Mouse (Mus musculus) ES-E14 (cell line): ENCODE data around the gene Nphp1.

Source experiments
- MAFK ChIP-seq: IDR thresholded peaks from 2 replicates; pipeline ENCODE4 v1.6.1; 2014; ENCODE audit warnings: mild to moderate bottlenecking, low read depth, low read length, inconsistent platforms; ENCODE audit not compliant: insufficient read depth
- ZC3H11A ChIP-seq: IDR thresholded peaks from 2 replicates; pipeline ENCODE4 v1.6.1; 2012; ENCODE audit warnings: low read depth, mild to moderate bottlenecking, inconsistent platforms, low read length, borderline replicate concordance

DNA sequence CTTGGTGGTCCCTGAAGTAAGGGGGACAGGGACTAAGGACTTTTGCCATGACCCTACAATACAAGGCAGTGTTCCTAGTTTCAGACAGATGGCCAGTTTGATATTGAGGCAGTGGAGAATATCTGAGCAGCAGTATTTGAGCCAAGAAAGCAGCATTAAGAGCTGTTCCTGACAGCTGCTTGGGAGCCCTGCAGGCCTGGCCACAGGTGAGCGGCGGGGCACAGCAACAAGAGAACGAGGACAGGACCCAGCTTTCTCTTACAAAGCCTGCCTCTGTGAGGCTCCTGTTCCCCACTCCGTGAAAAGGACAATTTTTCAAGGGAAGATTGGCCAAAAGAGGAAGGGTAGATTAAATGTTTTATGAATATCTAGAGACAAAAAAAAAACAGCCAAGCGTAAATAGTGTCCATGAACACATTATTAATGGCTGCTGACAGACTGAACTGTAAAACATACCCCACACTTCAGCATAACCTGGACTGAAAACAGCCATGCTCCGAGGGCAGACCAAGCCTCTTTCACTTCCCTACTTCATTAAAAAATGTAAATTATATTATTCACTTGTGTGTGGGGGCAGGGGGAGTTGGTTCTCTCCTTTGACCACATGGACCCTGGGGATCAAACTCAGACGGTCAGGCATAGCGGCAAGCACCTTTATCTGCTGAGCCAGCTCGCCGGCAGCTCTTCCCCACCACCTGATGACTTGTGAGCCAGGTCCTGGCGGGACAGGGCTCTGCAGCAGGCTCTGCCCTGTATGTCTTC lies 36.7 kb downstream of the Nphp1 start:
- TF ChIP-seq MAFK (no peak), ZC3H11A (no peak)
